Comparison of ENCODE assay signal across 25 mouse cellular contexts in genomic region chr1:187896910-187897309, GRCm38 (mm10).
DNase-seq lines count a peak whose midpoint lies in the region; ATAC-seq and TF ChIP-seq lines count a peak whose summit lies in the region.
"Had no signal": no experiment of that assay in that cellular context is flagged by ENCODE, and none has a peak within 500 bp of the region (broad histone marks: within the 10 kb centered on the region; RNA-seq: fewer than 3 reads in every experiment).

No protein-coding gene starts in this region.

- no peak overlapping the region for H3K27ac ChIP-seq in liver, adult 2 months (replicated peaks; ENCODE audit: insufficient read depth, low read depth, low read length)
- H3K27ac ChIP-seq in liver, postnatal 0 days (ENCODE audit: low read depth) = no peak overlapping the region
- H3K27ac ChIP-seq in intestine, postnatal 0 days (ENCODE audit: low read depth, low read length) = peak overlapping the region; percentile 46
- no peak overlapping the region for H3K27ac ChIP-seq in stomach, embryonic 16.5 days (ENCODE audit: low read length)
- no peak overlapping the region for H3K27ac ChIP-seq in midbrain, embryonic 13.5 days
- no peak overlapping the region for H3K27ac ChIP-seq in midbrain, embryonic 15.5 days
- H3K27ac ChIP-seq: embryonic facial prominence, embryonic 12.5 days; embryonic facial prominence, embryonic 15.5 days; heart, embryonic 15.5 days; hindbrain, embryonic 10.5 days; hindbrain, embryonic 13.5 days had no signal

- H3K36me3 ChIP-seq in liver, adult 2 months (ENCODE audit: control insufficient read depth, insufficient read depth, low read length) = no peaks in the 10 kb centered on the region
- no peaks in the 10 kb centered on the region for H3K36me3 ChIP-seq in liver, postnatal 0 days (replicated peaks; ENCODE audit: insufficient read depth, low read length)
- H3K36me3 ChIP-seq in intestine, postnatal 0 days (ENCODE audit: control insufficient read depth, insufficient read depth) = no peaks in the 10 kb centered on the region
- no peaks in the 10 kb centered on the region for H3K36me3 ChIP-seq in stomach, embryonic 16.5 days (ENCODE audit: control insufficient read depth, insufficient read depth, low read length)
- no peaks in the 10 kb centered on the region for H3K36me3 ChIP-seq in midbrain, embryonic 13.5 days
- no peaks in the 10 kb centered on the region for H3K36me3 ChIP-seq in midbrain, embryonic 15.5 days (replicated peaks)
- H3K36me3 ChIP-seq: embryonic facial prominence, embryonic 12.5 days; embryonic facial prominence, embryonic 15.5 days; G1E; heart, embryonic 12.5 days; heart, embryonic 15.5 days; hindbrain, embryonic 10.5 days; hindbrain, embryonic 13.5 days had no signal

- H3K27me3 ChIP-seq in liver, adult 2 months (ENCODE audit: control insufficient read depth, insufficient read depth, low read length) = no peaks in the 10 kb centered on the region
- H3K27me3 ChIP-seq in liver, postnatal 0 days (ENCODE audit: insufficient read depth, low read length) = no peaks in the 10 kb centered on the region
- H3K27me3 ChIP-seq in intestine, postnatal 0 days (replicated peaks; ENCODE audit: control insufficient read depth, insufficient read depth, low read length) = no peaks in the 10 kb centered on the region
- no peaks in the 10 kb centered on the region for H3K27me3 ChIP-seq in stomach, embryonic 16.5 days (ENCODE audit: control insufficient read depth, insufficient read depth, low read length)
- H3K27me3 ChIP-seq in midbrain, embryonic 13.5 days = no peaks in the 10 kb centered on the region
- no peaks in the 10 kb centered on the region for H3K27me3 ChIP-seq in midbrain, embryonic 15.5 days (replicated peaks)
- H3K27me3 ChIP-seq: CH12.LX; embryonic facial prominence, embryonic 12.5 days; embryonic facial prominence, embryonic 15.5 days; heart, embryonic 12.5 days; heart, embryonic 15.5 days; hindbrain, embryonic 13.5 days; Patski had no signal

- no peak for ATAC-seq in liver, postnatal 0 days
- peak; percentile 84 for ATAC-seq in intestine, postnatal 0 days
- ATAC-seq in stomach, embryonic 16.5 days (ENCODE audit: insufficient read depth, low FRiP score) = peak; percentile 69; the same call in 1 of the 2 replicates
- no peak for ATAC-seq in midbrain, embryonic 13.5 days
- ATAC-seq in midbrain, embryonic 15.5 days (replicated peaks) = no peak
- ATAC-seq: forebrain, embryonic 14.5 days; hindbrain, embryonic 16.5 days; Patski had no signal

- no peak overlapping the region for H3K4me3 ChIP-seq in liver, adult 2 months (ENCODE audit: insufficient read depth, low read depth, low read length)
- no peak overlapping the region for H3K4me3 ChIP-seq in liver, postnatal 0 days (ENCODE audit: low read depth, low read length)
- no peak overlapping the region for H3K4me3 ChIP-seq in intestine, postnatal 0 days (ENCODE audit: low read depth, low read length)
- H3K4me3 ChIP-seq in stomach, embryonic 16.5 days (replicated peaks; ENCODE audit: low read length) = no peak overlapping the region
- no peak overlapping the region for H3K4me3 ChIP-seq in midbrain, embryonic 13.5 days (replicated peaks)
- H3K4me3 ChIP-seq in midbrain, embryonic 15.5 days = no peak overlapping the region
- H3K4me3 ChIP-seq: embryonic facial prominence, embryonic 12.5 days; embryonic facial prominence, embryonic 15.5 days; heart, embryonic 12.5 days; heart, embryonic 15.5 days; hindbrain, embryonic 10.5 days; hindbrain, embryonic 13.5 days had no signal

- no peak for TF ChIP-seq POLR2A in liver, adult 2 months (IDR thresholded peaks at IDR 0.05; ENCODE audit: extremely low read depth, insufficient read depth, low read length)

- H3K9ac ChIP-seq in liver, adult 2 months (ENCODE audit: low read depth, low read length) = no peak overlapping the region
- no peak overlapping the region for H3K9ac ChIP-seq in liver, postnatal 0 days (replicated peaks)
- no peak overlapping the region for H3K9ac ChIP-seq in intestine, postnatal 0 days (ENCODE audit: low read depth, low read length)
- H3K9ac ChIP-seq in stomach, embryonic 16.5 days (ENCODE audit: low read length) = no peak overlapping the region
- H3K9ac ChIP-seq in midbrain, embryonic 13.5 days (replicated peaks) = no peak overlapping the region
- H3K9ac ChIP-seq in midbrain, embryonic 15.5 days = no peak overlapping the region
- H3K9ac ChIP-seq: embryonic facial prominence, embryonic 12.5 days; embryonic facial prominence, embryonic 15.5 days; heart, embryonic 12.5 days; heart, embryonic 15.5 days; hindbrain, embryonic 13.5 days had no signal

- H3K4me1 ChIP-seq in liver, adult 2 months (ENCODE audit: control insufficient read depth, insufficient read depth, low read length) = peaks cover 3% of the 10 kb centered on the region; the same call in 1 of the 2 replicates
- H3K4me1 ChIP-seq in liver, postnatal 0 days (ENCODE audit: insufficient read depth) = peaks cover 2% of the 10 kb centered on the region; the same call in 1 of the 2 replicates
- peaks cover 26% of the 10 kb centered on the region for H3K4me1 ChIP-seq in intestine, postnatal 0 days (replicated peaks; ENCODE audit: control insufficient read depth, insufficient read depth, low read length)
- H3K4me1 ChIP-seq in stomach, embryonic 16.5 days (ENCODE audit: control insufficient read depth, insufficient read depth, low read length) = no peaks in the 10 kb centered on the region
- H3K4me1 ChIP-seq in midbrain, embryonic 13.5 days (replicated peaks) = no peaks in the 10 kb centered on the region
- no peaks in the 10 kb centered on the region for H3K4me1 ChIP-seq in midbrain, embryonic 15.5 days
- H3K4me1 ChIP-seq: embryonic facial prominence, embryonic 15.5 days; hindbrain, embryonic 13.5 days had no signal

- TF ChIP-seq EP300 in liver, postnatal 0 days (IDR thresholded peaks at IDR 0.05; ENCODE audit: low read depth) = no peak

- TF ChIP-seq CTCF in liver, adult 2 months (IDR thresholded peaks at IDR 0.05; ENCODE audit: low read depth, low read length) = no peak
- TF ChIP-seq CTCF in liver, postnatal 0 days (IDR thresholded peaks at IDR 0.05; ENCODE audit: low read depth) = no peak
- no peak for TF ChIP-seq CTCF in intestine, postnatal 0 days (IDR thresholded peaks at IDR 0.05; ENCODE audit: low read depth)

- H3K79me2 ChIP-seq in liver, adult 2 months (ENCODE audit: control insufficient read depth, insufficient read depth, low read length) = no peaks in the 10 kb centered on the region

- no peak overlapping the region for H3K4me2 ChIP-seq in liver, postnatal 0 days (ENCODE audit: low read depth, low read length)
- H3K4me2 ChIP-seq in intestine, postnatal 0 days (replicated peaks; ENCODE audit: low read depth) = no peak overlapping the region
- H3K4me2 ChIP-seq in stomach, embryonic 16.5 days (ENCODE audit: low read depth, low read length) = no peak overlapping the region
- no peak overlapping the region for H3K4me2 ChIP-seq in midbrain, embryonic 13.5 days (replicated peaks)
- no peak overlapping the region for H3K4me2 ChIP-seq in midbrain, embryonic 15.5 days
- H3K4me2 ChIP-seq: embryonic facial prominence, embryonic 12.5 days; embryonic facial prominence, embryonic 15.5 days; heart, embryonic 12.5 days; heart, embryonic 15.5 days; hindbrain, embryonic 13.5 days had no signal

- 26% methylated on average over 7 of the region's 7 CpGs for WGBS in liver, adult 2 months
- WGBS in liver, postnatal 0 days (ENCODE audit: insufficient replicate concordance) = 73% methylated on average over 7 of the region's 7 CpGs
- 32% methylated on average over 7 of the region's 7 CpGs for WGBS in intestine, postnatal 0 days
- 70% methylated on average over 7 of the region's 7 CpGs for WGBS in stomach, embryonic 16.5 days
- WGBS in midbrain, embryonic 13.5 days = 95% methylated on average over 7 of the region's 7 CpGs
- 95% methylated on average over 7 of the region's 7 CpGs for WGBS in midbrain, embryonic 15.5 days

- no peaks in the 10 kb centered on the region for H3K9me3 ChIP-seq in liver, postnatal 0 days (ENCODE audit: low read length)
- H3K9me3 ChIP-seq in intestine, postnatal 0 days (ENCODE audit: control insufficient read depth) = no peaks in the 10 kb centered on the region
- H3K9me3 ChIP-seq in stomach, embryonic 16.5 days (replicated peaks; ENCODE audit: control insufficient read depth, low read length) = no peaks in the 10 kb centered on the region
- H3K9me3 ChIP-seq in midbrain, embryonic 13.5 days = no peaks in the 10 kb centered on the region
- no peaks in the 10 kb centered on the region for H3K9me3 ChIP-seq in midbrain, embryonic 15.5 days
- H3K9me3 ChIP-seq: embryonic facial prominence, embryonic 12.5 days; embryonic facial prominence, embryonic 15.5 days; heart, embryonic 12.5 days; heart, embryonic 15.5 days; hindbrain, embryonic 10.5 days; hindbrain, embryonic 13.5 days had no signal

- DNase-seq in liver, adult 2 months (ENCODE audit: extremely low read depth, low read depth, low spot score) = peak; percentile 84
- no peak for DNase-seq in liver, postnatal 0 days
- no peak for DNase-seq in urinary bladder, adult 2 months (ENCODE audit: low spot score)
- DNase-seq: B cell, adult 2 months; cerebellum, adult 18-20 months; cerebellum, adult 9-10 months; cerebellum, postnatal 25 days; gastrocnemius, postnatal 36 days; heart, postnatal 10 days; heart, postnatal 36 days had no signal

Comparison
In these comparisons a context has a peak if more than half of its experiments do, and no peak if none do; other contexts are left out.
1. ATAC-seq: peak in intestine, postnatal 0 days (single experiment) and stomach, embryonic 16.5 days (single experiment); none in liver, postnatal 0 days (single experiment), midbrain, embryonic 13.5 days (single experiment) and midbrain, embryonic 15.5 days (single experiment).